Mouse (Mus musculus) neural tube, embryonic 14.5 days (tissue): ENCODE measurements around the gene Skor1. TPM values are rescaled to one million over a fixed set of nuclear protein-coding genes. Genes with fewer than 3 reads are reported as not detected.

Experiments
- ATAC-seq: fragments of 200-750 bp; cut with Nextera tagmentation; 2 replicates; pipeline ENCODE4 v1.8.0; 2017; ENCODE audit warnings: low read depth, mild to moderate bottlenecking, moderate TSS enrichment, moderate library complexity
- H3K27ac ChIP-seq: fragments of 300-500 bp; sonication (generic); 2 replicates; pipeline ENCODE4 v1.5.1; 2014; ENCODE audit warnings: low read depth, mild to moderate bottlenecking, control low read depth, low read length, moderate library complexity, mixed read lengths
- H3K27me3 ChIP-seq: fragments of 300-500 bp; sonication (generic); 2 replicates; pipeline ENCODE4 v1.6.1; 2014; ENCODE audit warnings: low read length; ENCODE audit not compliant: control insufficient read depth, insufficient read depth
- H3K36me3 ChIP-seq: fragments of 300-500 bp; sonication (generic); 2 replicates; pipeline ENCODE4 v1.6.1; 2014; ENCODE audit warnings: low read length, mixed read lengths; ENCODE audit not compliant: control insufficient read depth, insufficient read depth
- H3K4me1 ChIP-seq: fragments of 300-500 bp; sonication (generic); 2 replicates; pipeline ENCODE4 v1.6.1; 2014; ENCODE audit warnings: low read length; ENCODE audit not compliant: control insufficient read depth, insufficient read depth
- H3K4me2 ChIP-seq: fragments of 300-500 bp; sonication (generic); 2 replicates; pipeline ENCODE4 v1.6.1; 2014; ENCODE audit warnings: mild to moderate bottlenecking, low read depth, low read length, control low read depth
- H3K4me3 ChIP-seq: fragments of 300-500 bp; sonication (generic); 2 replicates; pipeline ENCODE4 v1.5.1; 2014; ENCODE audit warnings: low read depth, low read length, control low read depth, mixed read lengths
- H3K9ac ChIP-seq: fragments of 300-500 bp; sonication (generic); replicated peaks from 2 replicates; pipeline ENCODE4 v1.6.1; 2014; ENCODE audit warnings: low read depth, mild to moderate bottlenecking, control low read depth, low read length, mixed read lengths
- H3K9me3 ChIP-seq: fragments of 300-500 bp; sonication (generic); 2 replicates; pipeline ENCODE4 v1.6.1; 2016; ENCODE audit warnings: low read length; ENCODE audit not compliant: control insufficient read depth
- WGBS: fragments of 180-500 bp; shearing (Covaris S2); extraction: QIAGEN DNeasy Blood & Tissue Kit; methylation state at CpG from one replicate; pipeline ENCODE4 v1.1.7; 2014; 5-methylcytosine and 5-hydroxymethylcytosine counted together
- polyA plus RNA-seq: library from polyadenylated mRNA; unstranded; fragments of >200 nt; fragmentation: Nextera tagmentation; extraction: Ambion mirVana; gene quantifications from 2 replicates; pipeline ENCODE4 v1.2.1, GENCODE M21; 2014

Gene Skor1
- polyA plus RNA-seq, 1 experiment from 2014 or later = 22.7 TPM

DNA sequence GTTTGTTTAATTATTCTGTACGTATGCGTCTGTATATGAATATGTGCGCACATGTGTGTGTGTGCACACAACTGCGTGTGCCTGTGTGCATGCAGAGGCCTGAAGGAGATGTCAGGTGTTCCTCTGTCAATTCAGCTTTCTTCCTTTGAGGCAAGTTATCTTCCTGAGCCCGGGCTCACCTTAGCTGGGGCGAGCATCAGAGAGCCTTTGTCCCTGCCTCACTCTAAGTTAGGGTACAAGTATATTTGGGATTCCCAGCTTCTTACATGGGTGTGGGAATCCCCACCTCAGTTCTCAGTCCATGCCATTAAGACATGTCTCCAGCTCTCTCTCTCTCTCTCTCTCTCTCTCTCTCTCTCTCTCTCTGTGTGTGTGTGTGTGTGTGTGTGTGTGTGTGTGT lies 56.2 kb downstream of the Skor1 start:
- no peak for ATAC-seq
- Histone ChIP-seq H3K4me1 (peaks cover 10% of the 10 kb centered on the region; the same call in 1 of the 2 replicates), H3K9ac (no peak overlapping the region), H3K27me3 (no peaks in the 10 kb centered on the region), H3K9me3 (no peaks in the 10 kb centered on the region), H3K4me3 (no peak overlapping the region), H3K27ac (peak overlapping the region; percentile 67), H3K36me3 (no peaks in the 10 kb centered on the region), H3K4me2 (peak overlapping the region; percentile 48)
- WGBS = 12% methylated on average over 6 of the region's 6 CpGs

DNA sequence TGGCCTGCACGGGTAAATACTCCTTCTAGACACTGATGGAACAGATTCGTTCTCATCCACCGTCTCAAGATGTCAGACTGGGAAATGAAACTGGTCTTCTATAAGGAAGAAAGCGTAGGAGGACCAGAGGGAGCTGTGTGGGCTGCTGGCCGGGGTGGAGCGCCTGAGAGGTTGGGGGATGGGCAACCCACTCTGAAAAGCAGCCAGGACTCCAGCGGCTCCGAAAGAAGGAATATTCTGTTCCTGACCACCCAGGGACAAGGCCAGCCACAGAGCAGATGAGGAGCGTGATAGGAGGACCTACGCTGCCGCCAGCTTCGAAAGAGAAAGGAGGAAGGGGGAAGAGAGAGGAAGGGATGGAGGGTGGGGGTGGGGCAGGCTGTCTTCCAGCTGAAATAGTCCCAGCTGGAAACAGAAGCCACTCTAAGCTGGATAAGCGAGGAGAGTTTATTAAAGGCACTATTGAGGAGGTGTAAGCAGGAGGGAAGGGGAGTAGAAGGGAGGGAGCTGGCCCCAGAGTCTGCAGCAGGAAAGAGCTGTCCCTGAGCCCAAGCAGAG lies 56.7 kb downstream of the Skor1 start:
- Histone ChIP-seq H3K27ac (peak overlapping the region; percentile 67), H3K36me3 (no peaks in the 10 kb centered on the region), H3K4me2 (peak overlapping the region; percentile 48), H3K9me3 (no peaks in the 10 kb centered on the region), H3K4me1 (peaks cover 10% of the 10 kb centered on the region; the same call in 1 of the 2 replicates), H3K4me3 (peak overlapping the region; percentile 9; the same call in 1 of the 2 replicates), H3K27me3 (no peaks in the 10 kb centered on the region), H3K9ac (no peak overlapping the region)
- ATAC-seq = peak; percentile 79
- 0% methylated on average over 13 of the region's 13 CpGs for whole genome bisulfite sequencing

DNA sequence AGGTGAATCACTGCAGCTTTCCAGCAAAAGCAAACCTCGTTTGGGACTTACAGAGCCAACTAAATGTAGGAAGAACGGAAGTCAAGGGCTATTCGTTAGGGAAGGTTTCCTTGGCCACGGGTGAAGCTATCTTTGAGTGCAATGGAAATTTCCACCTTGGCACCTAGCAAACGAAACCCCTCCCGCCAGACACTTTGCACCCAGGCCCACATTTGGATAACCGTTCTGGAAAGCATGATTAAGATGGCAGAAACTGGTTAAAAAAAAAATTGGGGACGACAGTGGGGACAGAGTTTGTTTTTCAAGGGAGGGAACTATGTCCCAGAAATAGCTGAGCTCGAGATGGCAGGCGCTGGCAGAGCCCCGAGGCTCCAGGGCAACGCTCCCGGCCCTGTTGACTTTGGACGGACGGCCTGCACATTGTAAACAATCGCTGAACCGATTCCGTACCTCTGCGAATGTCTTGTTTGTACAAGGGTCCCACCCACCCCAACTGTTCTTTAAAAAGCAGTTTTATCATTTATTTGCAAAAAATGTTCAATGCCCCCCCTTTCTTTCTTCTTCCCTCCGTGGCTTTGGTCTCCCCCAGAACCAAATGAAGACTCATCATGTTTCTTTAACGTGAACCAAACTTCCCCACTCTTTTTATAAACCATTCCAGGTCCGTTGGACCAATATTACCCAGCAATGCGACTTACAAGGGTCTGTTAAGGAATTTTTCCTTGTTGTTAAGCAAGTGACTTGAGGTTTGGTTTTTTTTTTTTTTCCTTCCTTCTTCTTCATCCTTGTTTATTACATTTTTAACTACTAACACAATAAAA lies 57.5 kb downstream of the Skor1 start:
- no peaks in the 10 kb centered on the region for H3K27me3 ChIP-seq
- H3K4me3 ChIP-seq = no peak overlapping the region; the same call in 1 of the 2 replicates
- H3K27ac ChIP-seq = peak overlapping the region; percentile 67
- no peaks in the 10 kb centered on the region for H3K9me3 ChIP-seq
- no peak for ATAC-seq
- no peak overlapping the region for H3K9ac ChIP-seq
- no peaks in the 10 kb centered on the region for H3K36me3 ChIP-seq
- WGBS = 15% methylated on average over 23 of the region's 23 CpGs
- H3K4me1 ChIP-seq = peaks cover 10% of the 10 kb centered on the region; the same call in 1 of the 2 replicates
- H3K4me2 ChIP-seq = peak overlapping the region; percentile 48

DNA sequence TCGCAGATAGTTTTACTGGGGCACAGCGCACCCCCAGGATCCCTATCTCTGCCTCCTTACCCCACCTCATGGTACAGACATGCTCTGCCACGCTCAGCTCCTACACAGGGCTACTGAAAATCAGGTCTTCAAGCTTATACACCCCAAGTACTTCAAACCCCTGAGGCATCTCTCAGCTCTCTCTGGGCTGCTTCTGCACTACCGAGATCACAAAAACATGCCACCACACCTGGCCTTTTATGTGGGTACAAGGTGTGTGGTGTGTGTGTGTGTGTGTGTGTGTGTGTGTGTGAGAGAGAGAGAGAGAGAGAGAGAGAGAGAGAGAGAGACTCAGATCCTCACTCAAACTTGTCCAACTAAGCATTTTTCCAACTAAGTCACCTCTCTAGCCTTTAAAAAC lies 59.6 kb downstream of the Skor1 start:
- no peak for ATAC-seq
- no peaks in the 10 kb centered on the region for H3K27me3 ChIP-seq
- no peak overlapping the region for H3K4me3 ChIP-seq
- H3K36me3 ChIP-seq = no peaks in the 10 kb centered on the region
- H3K4me1 ChIP-seq = peaks cover 10% of the 10 kb centered on the region; the same call in 1 of the 2 replicates
- no peaks in the 10 kb centered on the region for H3K9me3 ChIP-seq
- H3K9ac ChIP-seq = no peak overlapping the region
- H3K27ac ChIP-seq = no peak overlapping the region
- WGBS = 94% methylated on average over 4 of the region's 4 CpGs
- H3K4me2 ChIP-seq = no peak overlapping the region

Other genes with a start within 250 kb of the Skor1 start
- 62.6 and 66.5 TPM in 2 replicates for gene Pias1, start 161.0 kb downstream of the Skor1 start, polyA plus RNA-seq
- 35.1 and 36.9 TPM in 2 replicates for gene Map2k5, start 228.9 kb upstream of the Skor1 start, polyA plus RNA-seq